Mouse (Mus musculus) hindbrain, embryonic 14.5 days (tissue): ENCODE measurements around the gene Hcn1. TPM values are rescaled to one million over a fixed set of nuclear protein-coding genes. Genes with fewer than 3 reads are reported as not detected.

Source experiments
- ATAC-seq: fragments of 200-750 bp; cut with Nextera tagmentation; 2 replicates; pipeline ENCODE4 v1.8.0; 2017; ENCODE audit warnings: moderate number of reproducible peaks, mild to moderate bottlenecking, moderate TSS enrichment, moderate library complexity; ENCODE audit not compliant: low FRiP score
- DNase-seq: peaks from one replicate; pipeline ENCODE4 v3.0.0-alpha.2; 2015; ENCODE audit warnings: low spot score
- H3K27ac ChIP-seq: fragments of 300-500 bp; sonication (generic); 2 replicates; pipeline ENCODE4 v1.5.1; 2014; ENCODE audit warnings: mild to moderate bottlenecking, moderate library complexity
- H3K27me3 ChIP-seq: fragments of 300-500 bp; sonication (generic); 2 replicates; pipeline ENCODE4 v1.6.1; 2014; ENCODE audit warnings: mild to moderate bottlenecking, low read length, mixed read lengths; ENCODE audit not compliant: control insufficient read depth, insufficient read depth
- H3K36me3 ChIP-seq: fragments of 300-500 bp; sonication (generic); replicated peaks from 2 replicates; pipeline ENCODE4 v1.6.1; 2014; ENCODE audit not compliant: control insufficient read depth, insufficient read depth
- H3K4me1 ChIP-seq: fragments of 300-500 bp; sonication (generic); replicated peaks from 2 replicates; pipeline ENCODE4 v1.6.1; 2014; ENCODE audit warnings: antibody characterized with exemption, low read length, mixed read lengths; ENCODE audit not compliant: control insufficient read depth, insufficient read depth
- H3K4me2 ChIP-seq: fragments of 300-500 bp; sonication (generic); replicated peaks from 2 replicates; pipeline ENCODE4 v1.6.1; 2014; ENCODE audit warnings: mild to moderate bottlenecking, moderate library complexity
- H3K4me3 ChIP-seq: fragments of 300-500 bp; sonication (generic); replicated peaks from 2 replicates; pipeline ENCODE4 v1.5.1; 2014; ENCODE audit warnings: mild to moderate bottlenecking, low read length
- H3K9ac ChIP-seq: fragments of 300-500 bp; sonication (generic); 2 replicates; pipeline ENCODE4 v1.6.1; 2014
- H3K9me3 ChIP-seq: fragments of 300-500 bp; sonication (generic); 2 replicates; pipeline ENCODE4 v1.6.1; 2016; ENCODE audit warnings: low read length; ENCODE audit not compliant: control insufficient read depth
- WGBS: fragments of 180-500 bp; shearing (Covaris S2); extraction: QIAGEN DNeasy Blood & Tissue Kit; methylation state at CpG from one replicate; pipeline ENCODE4 v1.1.7; 2014; 5-methylcytosine and 5-hydroxymethylcytosine counted together
- polyA plus RNA-seq: library from polyadenylated mRNA; unstranded; fragments of >200 nt; fragmentation: Nextera tagmentation; extraction: Ambion mirVana; gene quantifications from 2 replicates; pipeline ENCODE4 v1.2.1, GENCODE M21; 2014

Gene Hcn1
- polyA plus RNA-seq, 1 experiment from 2014 or later: 1.4 TPM

DNA sequence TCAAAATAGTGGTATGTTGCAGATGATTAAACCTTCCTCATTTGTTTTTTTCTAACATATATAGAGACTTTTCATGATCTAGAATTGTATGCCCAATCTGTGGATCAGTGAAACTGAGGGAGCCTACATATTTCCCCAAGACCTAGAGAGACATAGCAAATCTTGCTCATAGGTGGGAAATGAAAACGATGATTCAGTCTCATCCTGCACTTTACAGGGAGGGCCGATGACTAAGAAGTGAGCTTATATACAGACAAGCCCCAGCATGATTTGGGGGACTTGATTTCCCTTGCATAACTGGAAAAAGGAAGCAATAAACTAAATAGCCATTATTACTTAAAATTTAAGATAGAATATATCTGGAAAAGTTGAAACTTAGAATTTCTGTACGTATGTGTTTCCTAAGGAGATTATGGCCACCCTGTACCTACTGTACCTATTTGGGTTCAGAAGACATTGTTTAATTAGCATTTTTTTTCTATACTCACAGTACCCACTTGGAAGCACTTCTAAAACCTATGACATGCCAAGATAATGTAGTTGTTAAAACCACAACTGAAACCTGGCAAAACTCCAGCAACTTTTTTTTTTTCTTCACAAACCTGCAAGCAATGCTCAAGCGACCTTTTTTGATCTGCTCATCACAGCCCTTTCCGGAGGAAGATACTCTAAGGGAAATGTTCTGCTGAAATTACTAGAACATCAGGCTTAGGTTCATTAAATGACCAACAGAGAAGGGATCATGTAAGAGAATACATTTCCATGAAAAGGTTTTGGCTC lies 3.0 kb downstream of the Hcn1 start:
- Histone ChIP-seq H3K27me3 (peaks cover 27% of the 10 kb centered on the region), H3K36me3 (no peaks in the 10 kb centered on the region), H3K4me2 (no peak overlapping the region), H3K9me3 (no peaks in the 10 kb centered on the region), H3K9ac (no peak overlapping the region), H3K27ac (no peak overlapping the region), H3K4me1 (peaks cover 13% of the 10 kb centered on the region; the same call in 1 of the 2 replicates), H3K4me3 (no peak overlapping the region)
- WGBS: 86% methylated on average over 5 of the region's 5 CpGs
- no peak for DNase-seq
- no peak for ATAC-seq

DNA sequence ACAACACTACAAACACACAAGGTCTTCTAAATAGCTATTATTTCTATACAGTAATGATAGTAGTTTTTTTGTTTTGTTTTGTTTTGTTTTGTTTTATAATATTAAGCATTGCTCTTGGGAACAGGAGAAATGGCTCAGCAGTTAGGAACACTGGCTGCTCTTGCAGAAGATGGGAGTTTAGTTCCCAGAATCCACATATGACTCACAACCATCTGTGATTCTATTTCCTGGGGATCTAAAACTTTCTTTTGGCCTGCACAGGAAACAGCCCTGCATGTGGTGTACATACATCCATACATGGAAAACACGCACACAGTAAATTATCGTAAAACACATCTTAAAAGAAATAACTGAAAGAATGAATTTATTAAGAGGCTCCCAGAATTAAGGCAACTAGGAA lies 9.8 kb downstream of the Hcn1 start:
- Histone ChIP-seq H3K36me3 (no peaks in the 10 kb centered on the region), H3K4me1 (no peaks in the 10 kb centered on the region), H3K4me2 (no peak overlapping the region), H3K27me3 (no peaks in the 10 kb centered on the region), H3K27ac (no peak overlapping the region), H3K9ac (no peak overlapping the region), H3K4me3 (no peak overlapping the region), H3K9me3 (no peaks in the 10 kb centered on the region)
- no peak for ATAC-seq
- WGBS: 93% methylated on average over 2 of the region's 2 CpGs
- no peak for DNase-seq

DNA sequence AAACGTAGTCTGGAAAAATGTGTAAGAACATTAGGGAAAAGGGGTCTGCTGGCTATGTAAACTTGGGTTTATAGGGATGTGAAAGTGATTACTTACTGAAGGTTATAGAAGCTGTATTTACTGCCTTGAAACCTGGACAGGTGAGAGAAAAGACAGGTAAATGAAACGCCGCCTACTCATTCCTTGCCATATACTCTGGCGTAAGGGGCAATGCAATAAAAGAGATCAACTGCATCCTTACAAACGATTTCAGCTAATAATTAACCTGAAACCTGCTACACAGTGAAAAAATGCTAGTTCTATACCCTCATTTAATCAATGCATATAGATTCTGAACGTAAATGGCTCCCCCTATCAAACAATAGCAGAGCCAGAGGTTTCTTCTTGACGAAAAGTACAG lies 17.4 kb downstream of the Hcn1 start:
- ATAC-seq: no peak
- WGBS: 85% methylated on average over 7 of the region's 7 CpGs
- H3K4me1 ChIP-seq: no peaks in the 10 kb centered on the region

DNA sequence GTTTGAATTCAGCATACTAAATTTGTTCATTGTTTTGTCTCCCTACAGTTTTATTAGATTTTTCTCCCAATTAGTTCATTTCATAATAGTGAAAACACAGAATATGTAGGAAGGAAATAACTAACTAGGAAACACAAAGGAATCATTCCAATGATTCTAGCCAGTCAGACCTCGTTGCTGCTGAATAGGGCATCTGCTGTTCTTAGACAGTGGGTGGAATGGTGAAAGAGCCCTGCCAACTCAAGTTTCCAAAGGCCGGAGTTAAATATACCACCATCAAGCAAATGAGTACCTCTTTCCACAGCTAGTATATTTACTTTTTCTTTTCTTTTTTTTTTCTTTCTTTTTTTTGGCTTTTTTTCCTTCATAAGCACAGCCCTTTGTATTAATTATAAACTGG lies 55.4 kb downstream of the Hcn1 start:
- Histone ChIP-seq H3K27me3 (no peaks in the 10 kb centered on the region), H3K4me1 (no peaks in the 10 kb centered on the region), H3K9me3 (no peaks in the 10 kb centered on the region), H3K4me2 (no peak overlapping the region), H3K27ac (no peak overlapping the region), H3K36me3 (no peaks in the 10 kb centered on the region), H3K4me3 (no peak overlapping the region), H3K9ac (no peak overlapping the region)
- ATAC-seq (no peak), DNase-seq (no peak)
- 66% methylated on average over 2 of the region's 2 CpGs for WGBS

More for the DNA sequence above, 17.4 kb downstream of the Hcn1 start:
- Histone ChIP-seq H3K9me3 (no peaks in the 10 kb centered on the region), H3K27me3 (no peaks in the 10 kb centered on the region), H3K9ac (no peak overlapping the region), H3K27ac (no peak overlapping the region), H3K4me3 (no peak overlapping the region), H3K4me2 (no peak overlapping the region), H3K36me3 (no peaks in the 10 kb centered on the region)
- no peak for DNase-seq

DNA sequence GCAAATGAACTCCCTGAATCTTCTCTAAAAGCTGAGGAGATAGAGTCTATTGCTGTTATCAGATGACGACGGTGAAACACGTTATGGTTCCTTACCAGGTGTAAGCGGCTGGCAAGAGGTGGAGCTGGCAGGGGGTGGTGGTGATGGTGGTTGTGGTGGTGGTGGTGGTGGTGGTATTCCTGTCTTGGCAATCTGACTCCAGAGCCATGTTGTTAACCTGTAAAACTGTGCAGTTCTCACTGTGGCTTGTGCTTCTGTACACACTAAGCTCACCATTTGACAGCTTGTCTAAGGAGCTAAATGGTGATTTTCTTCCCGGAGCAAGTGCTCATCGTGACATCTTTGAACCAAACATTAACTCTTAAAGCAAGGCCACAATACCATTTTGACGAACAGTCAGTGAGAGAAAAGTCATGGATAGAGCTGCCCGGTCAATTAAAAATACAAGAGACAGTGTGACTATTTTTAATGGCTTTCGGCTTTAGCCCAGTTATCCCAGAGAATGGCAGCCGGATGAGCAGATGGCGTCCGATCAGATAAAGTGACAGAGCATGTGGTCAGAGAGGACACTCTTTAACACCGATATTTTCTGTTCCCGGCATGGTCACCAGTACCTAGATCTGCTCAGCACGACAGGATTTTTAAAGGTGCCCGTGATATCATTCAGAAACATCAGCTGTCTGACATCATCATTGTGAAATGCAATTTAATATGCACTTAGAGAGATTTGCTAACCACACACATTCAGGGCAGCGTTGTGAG lies 56.5 kb downstream of the Hcn1 start:
- H3K36me3 ChIP-seq: no peaks in the 10 kb centered on the region
- no peak overlapping the region for H3K9ac ChIP-seq
- H3K27ac ChIP-seq: no peak overlapping the region
- H3K4me3 ChIP-seq: no peak overlapping the region
- H3K27me3 ChIP-seq: no peaks in the 10 kb centered on the region
- H3K4me2 ChIP-seq: 0 out of 2 replicates have a peak overlapping the region, but pooled peaks have one; percentile 1
- H3K9me3 ChIP-seq: no peaks in the 10 kb centered on the region
- 79% methylated on average over 17 of the region's 17 CpGs for WGBS
- ATAC-seq (no peak; the same call in 1 of the 2 replicates), DNase-seq (no peak)
- H3K4me1 ChIP-seq: no peaks in the 10 kb centered on the region

DNA sequence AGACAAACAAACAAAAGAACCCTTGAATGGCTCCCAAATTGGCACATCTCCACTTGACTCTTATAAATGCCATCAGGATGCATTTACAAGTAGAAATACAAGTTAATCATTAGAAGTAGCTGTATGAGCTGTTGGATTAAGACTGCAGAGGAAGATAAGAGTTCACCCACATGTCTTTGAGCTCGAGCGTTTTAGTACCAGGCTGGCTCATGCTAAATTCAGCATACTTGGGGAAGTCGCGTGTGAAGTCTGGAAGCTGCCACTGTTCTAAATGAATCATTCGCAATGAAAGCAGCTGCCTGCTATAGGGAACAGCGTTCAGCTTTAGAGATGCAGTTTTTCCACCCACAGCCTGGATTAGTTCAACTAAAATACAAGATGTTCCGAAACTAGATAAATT lies 57.4 kb downstream of the Hcn1 start:
- H3K4me3 ChIP-seq: no peak overlapping the region
- no peak for DNase-seq
- H3K4me2 ChIP-seq: no peak overlapping the region
- no peak overlapping the region for H3K27ac ChIP-seq
- no peak for ATAC-seq
- H3K9me3 ChIP-seq: no peaks in the 10 kb centered on the region
- no peaks in the 10 kb centered on the region for H3K36me3 ChIP-seq
- no peak overlapping the region for H3K9ac ChIP-seq
- H3K27me3 ChIP-seq: no peaks in the 10 kb centered on the region
- no peaks in the 10 kb centered on the region for H3K4me1 ChIP-seq
- WGBS: 73% methylated on average over 7 of the region's 7 CpGs

DNA sequence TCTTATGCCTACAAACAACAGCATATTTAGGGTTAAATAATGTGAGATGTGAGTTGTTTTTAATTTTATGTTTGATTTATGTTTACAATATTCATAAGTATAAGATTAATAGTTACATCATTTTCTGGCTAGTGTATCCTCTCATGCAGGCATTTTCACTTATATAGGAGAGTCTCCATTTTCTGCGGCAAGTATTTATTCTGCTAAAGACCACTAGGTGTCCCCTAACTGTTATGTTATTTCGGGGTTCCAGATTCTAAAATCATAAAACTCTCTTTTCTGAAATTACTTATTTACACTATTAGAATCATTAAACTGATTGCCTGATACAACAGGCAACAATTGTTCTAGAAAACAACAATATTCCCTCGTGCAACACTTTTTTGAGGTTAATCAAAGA lies 60.5 kb downstream of the Hcn1 start:
- Histone ChIP-seq H3K27ac (no peak overlapping the region), H3K4me3 (no peak overlapping the region), H3K9me3 (no peaks in the 10 kb centered on the region), H3K9ac (no peak overlapping the region), H3K4me2 (no peak overlapping the region), H3K4me1 (no peaks in the 10 kb centered on the region), H3K36me3 (no peaks in the 10 kb centered on the region), H3K27me3 (no peaks in the 10 kb centered on the region)
- ATAC-seq (no peak), DNase-seq (no peak)
- WGBS: 81% methylated on average over 3 of the region's 3 CpGs

DNA sequence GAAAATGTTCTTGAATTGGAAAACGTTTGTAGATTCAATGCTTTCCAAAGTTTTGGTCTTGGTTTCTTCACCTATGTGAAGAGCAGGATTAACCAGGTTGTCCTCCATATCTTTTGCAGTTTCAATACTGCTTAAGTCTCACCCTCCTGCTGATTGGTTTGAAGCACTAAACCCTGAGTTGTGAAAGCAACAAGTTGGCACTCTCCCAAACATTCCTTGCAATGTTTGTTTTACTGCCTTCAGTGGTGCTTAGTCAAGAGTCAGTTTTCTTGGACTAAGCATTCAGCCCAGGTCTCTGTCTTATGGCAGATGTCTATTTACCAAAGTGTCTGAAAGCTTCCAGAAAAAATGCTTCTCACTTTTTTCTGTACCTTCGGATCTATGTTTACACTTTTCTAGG lies 67.2 kb downstream of the Hcn1 start:
- H3K9me3 ChIP-seq: no peaks in the 10 kb centered on the region
- DNase-seq: no peak
- no peak overlapping the region for H3K4me2 ChIP-seq
- ATAC-seq: no peak
- H3K9ac ChIP-seq: no peak overlapping the region
- 74% methylated on average over 2 of the region's 2 CpGs for WGBS
- no peak overlapping the region for H3K4me3 ChIP-seq
- no peaks in the 10 kb centered on the region for H3K36me3 ChIP-seq
- no peaks in the 10 kb centered on the region for H3K27me3 ChIP-seq
- H3K27ac ChIP-seq: no peak overlapping the region
- H3K4me1 ChIP-seq: no peaks in the 10 kb centered on the region

DNA sequence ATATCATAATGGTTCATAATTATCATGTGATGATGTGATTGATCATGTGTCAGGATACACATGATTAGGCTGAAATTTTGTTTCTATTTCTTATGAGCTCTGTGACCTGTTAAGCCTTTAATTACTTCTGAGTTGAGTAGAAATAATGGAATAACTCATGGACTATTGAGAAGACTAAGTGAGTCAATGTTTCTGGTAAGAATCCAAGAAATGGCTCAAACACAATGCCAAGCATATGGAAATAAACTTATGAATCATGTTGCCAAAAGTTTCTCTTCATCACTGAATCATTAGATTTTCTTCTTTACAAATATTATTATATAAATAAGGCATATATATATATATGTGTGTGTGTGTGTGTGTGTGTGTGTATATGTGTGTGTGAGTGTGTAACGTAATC lies 69.7 kb downstream of the Hcn1 start:
- H3K36me3 ChIP-seq: no peaks in the 10 kb centered on the region
- no peaks in the 10 kb centered on the region for H3K4me1 ChIP-seq
- no peak overlapping the region for H3K27ac ChIP-seq
- no peaks in the 10 kb centered on the region for H3K27me3 ChIP-seq
- no peak for ATAC-seq
- H3K4me2 ChIP-seq: no peak overlapping the region
- DNase-seq: no peak
- no peak overlapping the region for H3K9ac ChIP-seq
- no peaks in the 10 kb centered on the region for H3K9me3 ChIP-seq
- no peak overlapping the region for H3K4me3 ChIP-seq
- 100% methylated on average over 1 of the region's 1 CpGs for WGBS
